Mouse (Mus musculus): ENCODE data around the gene Irf2. TPM values are rescaled to one million over a fixed set of nuclear protein-coding genes. Genes with fewer than 3 reads are reported as not detected.

The Irf2 gene
- polyA plus RNA-seq, 1 experiment from 2014 or later: 30.6 TPM

- H3K36me3 ChIP-seq (ENCODE audit: insufficient read depth, low read length): no peaks in the 10 kb centered on the region
- 92% methylated on average over 6 of the region's 6 CpGs for WGBS
- no peak overlapping the region for H3K4me2 ChIP-seq (ENCODE audit: low read length)
- H3K27me3 ChIP-seq (ENCODE audit: insufficient read depth, low read length): no peaks in the 10 kb centered on the region
- no peak overlapping the region for H3K4me3 ChIP-seq (replicated peaks; ENCODE audit: low read depth, low read length)
- H3K4me1 ChIP-seq (replicated peaks; ENCODE audit: insufficient read depth, low read length): no peaks in the 10 kb centered on the region
- H3K9me3 ChIP-seq (replicated peaks; ENCODE audit: low read length): no peaks in the 10 kb centered on the region
- ATAC-seq (replicated peaks; ENCODE audit: low FRiP score, low read depth) (no peak), DNase-seq (ENCODE audit: low spot score) (no peak)
- TF ChIP-seq CTCF (IDR thresholded peaks at IDR 0.05; ENCODE audit: low read depth): no peak
- no peak overlapping the region for H3K9ac ChIP-seq (ENCODE audit: low read depth, low read length)
- H3K27ac ChIP-seq: no peak overlapping the region
These were observed 46.4 kb downstream of the Irf2 start for GRCm38 (mm10) chr8:46785926-46786325.

DNA sequence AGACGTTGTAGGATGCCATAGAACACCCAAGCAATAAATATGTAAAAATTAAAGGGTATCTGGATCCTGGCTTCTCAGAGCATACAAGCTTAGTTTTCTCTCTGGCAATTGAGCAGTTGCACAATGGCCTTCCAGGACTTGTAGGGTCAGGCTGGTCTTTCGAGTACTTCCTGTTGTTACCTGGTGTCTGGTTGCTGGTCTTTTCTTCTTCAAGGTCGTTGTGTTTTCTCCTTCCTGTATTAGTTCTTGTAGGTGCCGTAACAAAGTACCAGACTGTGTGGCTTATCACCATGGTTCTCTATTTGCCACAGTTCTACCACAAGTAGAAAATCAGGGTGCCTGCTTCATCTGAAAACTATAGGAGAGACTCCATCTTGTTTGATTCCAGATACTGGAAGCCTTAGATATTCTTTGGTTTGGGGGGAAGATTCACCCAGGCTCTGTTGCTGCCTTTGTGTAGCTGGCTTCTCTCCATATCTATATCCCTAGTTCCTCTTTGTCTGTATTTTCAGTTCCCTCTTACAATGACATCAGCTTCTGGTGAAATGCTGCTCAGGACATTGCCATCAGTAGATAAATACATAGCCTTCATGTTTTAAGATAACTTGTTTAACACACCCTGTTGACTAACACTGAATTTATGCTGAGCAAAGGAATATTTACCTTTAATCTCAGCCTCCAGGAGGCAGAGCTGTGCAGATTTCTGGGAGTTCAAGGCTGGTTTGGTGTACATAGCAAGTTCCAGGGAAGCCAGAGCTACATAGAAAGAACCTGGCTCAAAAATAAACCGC is 49.8 kb downstream of the Irf2 start:
- WGBS: 85% methylated on average over 5 of the region's 5 CpGs
- peak; percentile 16; the same call in 1 of the 2 replicates for TF ChIP-seq CTCF (IDR thresholded peaks at IDR 0.05; ENCODE audit: low read depth)
- Histone ChIP-seq H3K4me2 (ENCODE audit: low read length) (no peak overlapping the region), H3K9me3 (replicated peaks; ENCODE audit: low read length) (no peaks in the 10 kb centered on the region), H3K36me3 (ENCODE audit: insufficient read depth, low read length) (0 out of 2 replicates have a peak, but pooled peaks cover 2% of the 10 kb centered on the region), H3K4me3 (replicated peaks; ENCODE audit: low read depth, low read length) (no peak overlapping the region), H3K27ac (no peak overlapping the region), H3K27me3 (ENCODE audit: insufficient read depth, low read length) (no peaks in the 10 kb centered on the region), H3K9ac (ENCODE audit: low read depth, low read length) (no peak overlapping the region), H3K4me1 (replicated peaks; ENCODE audit: insufficient read depth, low read length) (no peaks in the 10 kb centered on the region)
- DNase-seq (ENCODE audit: low spot score) (no peak), ATAC-seq (replicated peaks; ENCODE audit: low FRiP score, low read depth) (no peak)

GRCm38 (mm10) chr8:46791664-46792371 is 52.3 kb downstream of the Irf2 start:
- Histone ChIP-seq H3K27ac (no peak overlapping the region), H3K4me1 (replicated peaks; ENCODE audit: insufficient read depth, low read length) (no peaks in the 10 kb centered on the region), H3K36me3 (ENCODE audit: insufficient read depth, low read length) (0 out of 2 replicates have a peak, but pooled peaks cover 2% of the 10 kb centered on the region), H3K4me2 (ENCODE audit: low read length) (no peak overlapping the region), H3K9me3 (replicated peaks; ENCODE audit: low read length) (no peaks in the 10 kb centered on the region), H3K27me3 (ENCODE audit: insufficient read depth, low read length) (no peaks in the 10 kb centered on the region), H3K4me3 (replicated peaks; ENCODE audit: low read depth, low read length) (no peak overlapping the region), H3K9ac (ENCODE audit: low read depth, low read length) (no peak overlapping the region)
- DNase-seq (ENCODE audit: low spot score) (no peak), ATAC-seq (replicated peaks; ENCODE audit: low FRiP score, low read depth) (no peak)
- no peak for TF ChIP-seq CTCF (IDR thresholded peaks at IDR 0.05; ENCODE audit: low read depth)
- 72% methylated on average over 5 of the region's 5 CpGs for WGBS

DNA sequence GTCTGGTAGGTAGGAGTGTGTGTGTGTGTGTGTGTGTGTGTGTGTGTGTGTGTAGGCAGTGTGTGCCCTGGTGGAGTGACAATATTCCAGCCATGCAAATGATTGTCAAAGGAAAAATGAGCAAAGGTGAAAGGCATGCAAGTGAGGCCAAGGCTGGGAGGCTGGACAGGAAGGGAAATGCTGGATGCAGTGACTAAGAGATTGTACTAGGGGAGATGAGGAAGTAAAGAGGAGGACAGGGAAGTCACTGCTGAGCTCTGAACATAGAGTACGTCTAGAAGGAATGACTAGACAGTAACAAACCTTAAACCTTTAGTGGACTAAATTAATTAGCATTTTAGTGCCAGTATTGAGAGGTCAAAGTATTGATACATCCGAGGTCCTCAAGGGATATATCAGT is 53.1 kb downstream of the Irf2 start:
- Histone ChIP-seq H3K4me1 (replicated peaks; ENCODE audit: insufficient read depth, low read length) (no peaks in the 10 kb centered on the region), H3K27me3 (ENCODE audit: insufficient read depth, low read length) (no peaks in the 10 kb centered on the region), H3K4me3 (replicated peaks; ENCODE audit: low read depth, low read length) (no peak overlapping the region), H3K27ac (no peak overlapping the region), H3K4me2 (ENCODE audit: low read length) (no peak overlapping the region), H3K9me3 (replicated peaks; ENCODE audit: low read length) (no peaks in the 10 kb centered on the region), H3K36me3 (ENCODE audit: insufficient read depth, low read length) (0 out of 2 replicates have a peak, but pooled peaks cover 10% of the 10 kb centered on the region), H3K9ac (ENCODE audit: low read depth, low read length) (no peak overlapping the region)
- no peak for TF ChIP-seq CTCF (IDR thresholded peaks at IDR 0.05; ENCODE audit: low read depth)
- peak; percentile 6 for DNase-seq (ENCODE audit: low spot score)
- ATAC-seq (replicated peaks; ENCODE audit: low FRiP score, low read depth): no peak
- 70% methylated on average over 2 of the region's 2 CpGs for WGBS

DNA sequence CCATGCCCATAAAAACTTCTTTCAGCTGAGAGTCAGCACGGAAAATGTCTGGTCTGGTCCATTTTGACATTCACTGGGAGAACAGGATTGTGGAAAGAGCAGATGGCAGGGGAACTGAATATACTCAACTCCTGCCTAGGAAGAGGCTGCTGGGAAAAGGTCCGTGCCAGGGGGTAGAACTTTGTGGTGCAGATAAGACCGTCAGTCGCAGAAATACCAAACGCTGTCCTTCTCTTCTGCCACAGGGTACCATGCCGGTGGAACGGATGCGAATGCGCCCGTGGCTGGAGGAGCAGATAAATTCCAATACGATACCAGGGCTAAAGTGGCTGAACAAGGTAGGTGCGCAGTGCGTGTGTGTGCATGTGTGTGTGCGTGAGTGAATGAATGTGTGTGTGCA is 53.7 kb downstream of the Irf2 start:
- 94% methylated on average over 14 of the region's 14 CpGs for WGBS
- Histone ChIP-seq H3K4me1 (replicated peaks; ENCODE audit: insufficient read depth, low read length) (no peaks in the 10 kb centered on the region), H3K9me3 (replicated peaks; ENCODE audit: low read length) (no peaks in the 10 kb centered on the region), H3K36me3 (ENCODE audit: insufficient read depth, low read length) (0 out of 2 replicates have a peak, but pooled peaks cover 13% of the 10 kb centered on the region), H3K4me3 (replicated peaks; ENCODE audit: low read depth, low read length) (no peak overlapping the region), H3K4me2 (ENCODE audit: low read length) (no peak overlapping the region), H3K27me3 (ENCODE audit: insufficient read depth, low read length) (no peaks in the 10 kb centered on the region), H3K9ac (ENCODE audit: low read depth, low read length) (no peak overlapping the region), H3K27ac (no peak overlapping the region)
- DNase-seq (ENCODE audit: low spot score): no peak
- no peak for ATAC-seq (replicated peaks; ENCODE audit: low FRiP score, low read depth)
- TF ChIP-seq CTCF (IDR thresholded peaks at IDR 0.05; ENCODE audit: low read depth): no peak

DNA sequence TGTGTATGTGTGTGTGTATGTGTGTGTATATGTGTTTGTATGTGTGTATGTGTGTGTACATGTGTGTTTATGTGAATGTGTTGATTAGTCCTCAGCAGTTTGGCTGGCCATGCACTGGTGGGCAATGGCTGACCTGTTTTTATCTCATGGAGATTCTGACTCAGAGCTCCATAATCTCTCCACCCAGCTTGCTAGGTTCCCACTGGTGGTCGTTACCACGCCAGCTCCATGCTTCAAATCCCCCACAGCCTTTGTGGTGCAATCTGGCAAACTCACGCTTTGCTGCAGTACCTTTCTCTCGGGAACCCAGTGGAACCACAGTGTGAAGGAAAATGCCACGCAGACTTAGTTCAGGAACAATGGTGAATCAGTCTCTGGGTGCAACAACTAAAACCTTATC is 54.8 kb downstream of the Irf2 start:
- H3K9ac ChIP-seq (ENCODE audit: low read depth, low read length): no peak overlapping the region
- 89% methylated on average over 5 of the region's 5 CpGs for WGBS
- no peak overlapping the region for H3K4me3 ChIP-seq (replicated peaks; ENCODE audit: low read depth, low read length)
- no peaks in the 10 kb centered on the region for H3K4me1 ChIP-seq (replicated peaks; ENCODE audit: insufficient read depth, low read length)
- ATAC-seq (replicated peaks; ENCODE audit: low FRiP score, low read depth) (no peak), DNase-seq (ENCODE audit: low spot score) (no peak)
- H3K27ac ChIP-seq: no peak overlapping the region
- H3K36me3 ChIP-seq (ENCODE audit: insufficient read depth, low read length): 0 out of 2 replicates have a peak, but pooled peaks cover 13% of the 10 kb centered on the region
- no peaks in the 10 kb centered on the region for H3K9me3 ChIP-seq (replicated peaks; ENCODE audit: low read length)
- H3K4me2 ChIP-seq (ENCODE audit: low read length): no peak overlapping the region
- no peaks in the 10 kb centered on the region for H3K27me3 ChIP-seq (ENCODE audit: insufficient read depth, low read length)
- no peak for TF ChIP-seq CTCF (IDR thresholded peaks at IDR 0.05; ENCODE audit: low read depth)
